Mouse (Mus musculus) midbrain, postnatal 0 days (tissue): ENCODE data around the gene Tmem168. TPM values are rescaled to one million over a fixed set of nuclear protein-coding genes. Genes with fewer than 3 reads are reported as not detected.

Experiments used
- ATAC-seq: fragments of 200-750 bp; cut with Nextera tagmentation; 2 replicates; pipeline ENCODE4 v1.8.0; 2017; ENCODE audit warnings: moderate number of reproducible peaks, mild to moderate bottlenecking, moderate TSS enrichment, moderate library complexity; ENCODE audit not compliant: low FRiP score
- DNase-seq: peaks from one replicate; pipeline ENCODE4 v3.0.0-alpha.2; 2015; ENCODE audit warnings: low spot score
- H3K27ac ChIP-seq: fragments of 300-500 bp; sonication (generic); 2 replicates; pipeline ENCODE4 v1.5.1; 2014; ENCODE audit warnings: low read depth, mild to moderate bottlenecking, low read length, mixed read lengths
- H3K27me3 ChIP-seq: fragments of 300-500 bp; sonication (generic); 2 replicates; pipeline ENCODE4 v1.6.1; 2014; ENCODE audit warnings: low read length, control low read depth, mixed read lengths; ENCODE audit not compliant: insufficient read depth
- H3K36me3 ChIP-seq: fragments of 300-500 bp; sonication (generic); 2 replicates; pipeline ENCODE4 v1.6.1; 2014; ENCODE audit warnings: low read length, control low read depth, mixed read lengths; ENCODE audit not compliant: insufficient read depth
- H3K4me1 ChIP-seq: fragments of 300-500 bp; sonication (generic); 2 replicates; pipeline ENCODE4 v1.6.1; 2014; ENCODE audit warnings: mild to moderate bottlenecking, control low read depth, antibody characterized with exemption, low read length, mixed read lengths; ENCODE audit not compliant: insufficient read depth
- H3K4me2 ChIP-seq: fragments of 300-500 bp; sonication (generic); 2 replicates; pipeline ENCODE4 v1.6.1; 2014; ENCODE audit warnings: low read depth, mild to moderate bottlenecking, low read length, mixed read lengths; ENCODE audit not compliant: poor library complexity, severe bottlenecking
- H3K4me3 ChIP-seq: fragments of 300-500 bp; sonication (generic); 2 replicates; pipeline ENCODE4 v1.5.1; 2014; ENCODE audit warnings: low read depth, mild to moderate bottlenecking, low read length, moderate library complexity
- H3K9ac ChIP-seq: fragments of 300-500 bp; sonication (generic); replicated peaks from 2 replicates; pipeline ENCODE4 v1.6.1; 2014; ENCODE audit warnings: mild to moderate bottlenecking, low read length, moderate library complexity, mixed read lengths; ENCODE audit not compliant: poor library complexity, severe bottlenecking
- H3K9me3 ChIP-seq: fragments of 300-500 bp; sonication (generic); 2 replicates; pipeline ENCODE4 v1.6.1; 2016; ENCODE audit warnings: low read length, control low read depth
- CTCF ChIP-seq: IDR thresholded peaks from 2 replicates; pipeline ENCODE4 v1.5.1; 2016; ENCODE audit warnings: antibody characterized with exemption, mild to moderate bottlenecking
- WGBS: fragments of 180-500 bp; shearing (Covaris S2); extraction: QIAGEN DNeasy Blood & Tissue Kit; methylation state at CpG from one replicate; pipeline ENCODE4 v1.1.7; 2014; 5-methylcytosine and 5-hydroxymethylcytosine counted together
- polyA plus RNA-seq: library from polyadenylated mRNA; unstranded; fragments of >200 nt; fragmentation: Nextera tagmentation; extraction: Ambion mirVana; gene quantifications from 2 replicates; pipeline ENCODE4 v1.2.1, GENCODE M21; 2015
- total RNA-seq: library from RNA; depleted of rRNA; stranded (reverse); fragments of >200 nt; gene quantifications from 2 replicates; pipeline ENCODE4 v1.2.3, GENCODE M21; 2014; rRNA removed

Gene Tmem168
- total and polyA plus RNA-seq, 2 experiments from 2014 or later, result 15.0 to 16.6 TPM

DNA sequence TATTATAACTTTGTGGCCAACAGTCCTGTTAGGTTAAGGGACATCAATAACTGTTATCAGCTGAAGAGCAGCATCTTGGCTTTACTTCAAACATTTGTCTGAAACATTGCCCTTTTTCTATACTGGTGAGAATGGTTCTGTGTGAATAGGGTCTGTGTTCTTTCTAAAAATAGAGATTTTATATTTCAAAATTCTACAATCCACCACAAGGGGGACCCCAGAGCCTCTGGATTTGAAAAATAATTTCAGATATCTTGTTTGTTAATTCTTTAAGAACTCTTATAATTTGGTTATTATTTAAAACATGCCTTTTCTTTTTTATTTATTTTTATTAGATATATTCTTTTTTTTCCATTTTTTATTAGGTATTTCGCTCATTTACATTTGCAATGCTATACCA is 42.2 kb downstream of the Tmem168 start:
- WGBS, result 73% methylated on average over 1 of the region's 1 CpGs
- no peak overlapping the region for H3K4me2 ChIP-seq
- H3K27me3 ChIP-seq, result no peaks in the 10 kb centered on the region
- ATAC-seq, result no peak
- H3K4me1 ChIP-seq, result no peaks in the 10 kb centered on the region
- no peak overlapping the region for H3K27ac ChIP-seq
- no peak overlapping the region for H3K9ac ChIP-seq
- TF ChIP-seq CTCF, result peak; percentile 49
- no peak overlapping the region for H3K4me3 ChIP-seq
- peak; percentile 19 for DNase-seq
- no peaks in the 10 kb centered on the region for H3K36me3 ChIP-seq
- H3K9me3 ChIP-seq, result no peaks in the 10 kb centered on the region

DNA sequence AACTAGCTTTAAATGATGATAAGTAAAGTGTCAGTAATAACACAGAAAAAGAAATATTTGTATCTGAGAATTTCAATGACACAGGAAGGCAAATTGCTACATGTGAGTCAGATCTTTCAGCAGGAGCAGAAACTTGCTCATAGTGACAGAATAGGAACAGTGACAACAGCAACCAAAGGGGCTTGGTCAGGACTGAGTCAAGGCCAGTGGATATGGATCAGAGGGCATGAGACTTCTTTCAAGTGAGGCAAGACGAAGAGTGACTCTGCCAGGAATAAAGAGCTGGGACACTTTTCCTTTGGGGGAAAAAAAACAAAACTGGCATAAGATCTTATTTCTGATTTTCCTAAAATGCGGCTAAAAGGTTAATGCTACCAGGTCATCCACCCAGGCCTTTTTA is 52.6 kb downstream of the Tmem168 start:
- H3K9ac ChIP-seq, result no peak overlapping the region
- 87% methylated on average over 2 of the region's 2 CpGs for WGBS
- no peak overlapping the region for H3K27ac ChIP-seq
- H3K9me3 ChIP-seq, result no peaks in the 10 kb centered on the region
- ATAC-seq, result no peak
- no peak overlapping the region for H3K4me2 ChIP-seq
- no peak for DNase-seq
- TF ChIP-seq CTCF, result no peak
- no peak overlapping the region for H3K4me3 ChIP-seq
- H3K4me1 ChIP-seq, result no peaks in the 10 kb centered on the region
- H3K36me3 ChIP-seq, result no peaks in the 10 kb centered on the region
- no peaks in the 10 kb centered on the region for H3K27me3 ChIP-seq

DNA sequence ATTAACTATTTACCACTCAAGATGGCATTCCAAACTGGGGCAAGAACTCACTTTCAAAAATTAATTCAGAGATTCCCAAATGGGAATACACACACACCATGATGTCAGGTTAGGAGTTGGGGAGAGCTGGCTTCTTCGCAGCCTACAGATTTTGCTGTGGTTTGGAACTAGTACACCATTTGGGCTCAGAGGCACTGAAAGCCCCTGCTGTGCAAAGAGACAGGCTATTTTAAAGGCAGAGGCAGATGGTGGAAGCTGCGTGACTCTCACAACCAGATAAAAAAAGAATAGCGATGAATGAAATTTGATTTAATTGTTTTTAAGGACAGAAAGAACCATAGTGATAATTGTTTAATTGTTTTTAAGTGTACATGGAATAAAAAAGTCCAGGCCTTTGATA is 66.1 kb downstream of the Tmem168 start:
- Histone ChIP-seq H3K9ac (no peak overlapping the region), H3K4me1 (no peaks in the 10 kb centered on the region; the same call in 1 of the 2 replicates), H3K4me2 (no peak overlapping the region), H3K27ac (no peak overlapping the region), H3K27me3 (no peaks in the 10 kb centered on the region), H3K4me3 (no peak overlapping the region), H3K36me3 (no peaks in the 10 kb centered on the region), H3K9me3 (no peaks in the 10 kb centered on the region)
- WGBS, result 84% methylated on average over 3 of the region's 3 CpGs
- DNase-seq (no peak), ATAC-seq (no peak)
- no peak for TF ChIP-seq CTCF

DNA sequence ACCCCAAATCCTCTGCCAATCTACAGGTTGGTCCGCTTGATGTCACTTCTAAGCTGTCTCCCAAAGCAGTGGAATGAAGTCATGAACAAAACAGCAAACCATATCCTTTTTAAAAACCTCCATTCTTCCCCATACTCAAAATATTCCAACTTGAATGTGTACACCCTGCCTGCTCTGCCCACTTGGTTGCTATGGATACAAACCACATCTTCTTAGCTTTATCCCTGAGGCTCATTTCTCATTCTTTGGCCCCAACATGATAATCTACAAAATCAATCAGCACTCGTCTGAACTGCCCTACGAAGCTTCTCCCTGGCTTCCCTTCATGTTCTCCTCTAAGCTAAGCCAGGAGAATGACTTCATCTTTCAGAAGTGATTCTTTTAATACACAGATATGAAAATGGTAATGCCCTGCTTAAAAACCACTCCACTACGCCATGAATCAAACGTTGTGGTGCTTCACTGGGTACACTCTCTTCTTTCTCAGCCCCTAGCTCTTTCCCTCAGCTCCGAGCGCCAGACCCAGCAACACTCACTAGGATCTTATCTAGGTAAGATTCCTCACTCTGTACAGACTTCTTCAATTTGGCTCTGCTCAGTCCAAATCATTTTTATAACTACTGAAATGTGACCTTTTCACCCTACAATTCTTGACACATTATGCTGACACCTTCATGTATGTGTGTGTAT is 70.5 kb downstream of the Tmem168 start:
- ATAC-seq (peak; percentile 76), DNase-seq (peak; percentile 22)
- Histone ChIP-seq H3K27ac (no peak overlapping the region; the same call in 1 of the 2 replicates), H3K4me1 (no peaks in the 10 kb centered on the region; the same call in 1 of the 2 replicates), H3K27me3 (no peaks in the 10 kb centered on the region), H3K4me3 (no peak overlapping the region), H3K4me2 (no peak overlapping the region), H3K9ac (no peak overlapping the region), H3K9me3 (no peaks in the 10 kb centered on the region), H3K36me3 (no peaks in the 10 kb centered on the region)
- no peak for TF ChIP-seq CTCF
- 47% methylated on average over 7 of the region's 7 CpGs for WGBS

Other genes with a start within 250 kb of the Tmem168 start
- gene Bmt2, start 69.9 kb upstream of the Tmem168 start, total RNA-seq, result 28.9 and 31.9 TPM in 2 replicates
- 10.0 and 11.0 TPM in 2 replicates for gene Bmt2, start 69.9 kb upstream of the Tmem168 start, polyA plus RNA-seq
- 121 and 134 TPM in 2 replicates for gene Gpr85, start 231.8 kb upstream of the Tmem168 start, total RNA-seq
- gene Gpr85, start 231.8 kb upstream of the Tmem168 start, polyA plus RNA-seq, result 119 and 122 TPM in 2 replicates